Mouse (Mus musculus): Measurements from ENCODE around the gene Slc25a15.

Gene Slc25a15

DNA sequence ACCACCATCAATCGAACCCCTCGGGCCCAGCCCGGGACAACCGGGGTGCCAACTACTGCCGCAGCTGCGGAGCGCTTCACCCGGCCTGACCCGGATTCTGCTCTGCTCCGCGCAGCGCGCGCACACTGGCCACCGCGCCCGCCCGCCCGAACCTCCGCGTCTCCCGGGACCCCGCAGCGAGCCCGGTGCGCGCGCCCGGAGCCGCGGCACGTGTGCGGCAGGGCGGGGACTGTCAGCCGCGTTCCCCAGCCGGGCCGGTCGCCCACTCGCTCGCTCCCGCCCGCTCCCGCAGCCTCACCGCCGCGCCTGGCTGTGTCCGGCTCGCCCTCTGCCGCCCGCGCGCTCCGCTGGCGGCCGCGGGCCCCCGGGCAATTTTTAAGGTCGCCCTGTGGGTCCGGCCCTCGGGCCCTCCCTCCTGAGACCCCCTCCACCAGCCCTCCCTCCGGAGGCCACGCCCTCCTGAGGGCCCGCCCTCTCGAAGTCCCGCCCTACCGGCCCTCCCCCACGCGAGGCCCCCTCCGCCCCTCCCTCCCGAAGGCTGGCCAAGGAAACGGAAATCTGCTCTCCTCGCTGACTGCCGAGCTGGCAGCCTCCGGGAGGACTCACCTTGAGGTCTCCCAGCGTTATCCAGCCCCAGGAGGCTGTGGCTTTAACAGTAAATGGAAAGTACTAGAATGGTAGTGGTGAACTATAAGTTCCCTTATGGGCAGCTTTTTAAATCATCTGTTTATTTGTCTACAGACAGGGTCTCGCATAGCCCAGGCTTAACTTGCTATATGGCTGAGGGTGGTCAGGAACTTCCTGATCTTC, at the start of gene Slc25a15:
Slc25a15 (minus strand) TSS at position 456 of the 810 bp plus-strand sequence.
- DNase-seq: peak; percentile 93 to 96

DNA sequence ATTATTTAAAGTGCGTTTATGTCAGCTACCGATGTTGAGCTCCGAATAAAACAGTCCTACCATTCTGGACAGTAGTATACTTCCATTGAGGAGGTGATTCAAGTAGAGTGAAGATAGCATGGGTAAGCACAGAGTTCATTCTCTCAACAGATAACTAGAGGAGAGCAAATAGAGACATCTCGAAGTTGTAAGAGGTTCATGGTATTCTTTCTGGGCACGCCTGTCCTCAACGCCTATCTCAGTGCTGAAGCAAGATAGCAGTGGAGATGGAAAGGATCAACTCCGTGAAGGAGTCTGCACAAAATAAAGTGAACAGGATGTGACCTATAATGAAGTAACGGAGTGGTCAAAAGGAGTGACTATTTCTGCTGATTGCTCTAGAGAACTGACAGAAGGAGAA, 13.6 kb upstream of the Slc25a15 start:
- DNase-seq: no peak

DNA sequence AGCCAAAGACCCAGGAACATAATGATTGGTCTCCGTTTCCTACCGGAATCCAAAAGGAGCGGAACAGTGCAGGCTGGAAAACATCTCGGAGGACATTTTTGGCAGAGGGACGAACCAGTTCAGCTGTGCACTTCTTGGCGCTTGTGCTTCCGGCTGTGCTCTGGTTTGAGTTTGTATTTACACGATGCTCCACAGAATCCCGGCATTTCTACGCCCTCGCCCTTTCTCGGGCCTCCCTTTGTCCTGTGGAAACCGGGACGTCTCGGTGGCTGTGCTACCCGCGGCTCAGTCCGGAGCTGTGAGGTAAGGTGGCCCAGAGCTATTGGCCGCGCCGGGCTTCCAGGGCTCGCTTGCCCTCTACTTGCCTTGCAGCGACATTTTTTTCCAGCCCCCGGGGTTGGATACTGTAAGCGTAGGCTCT, 12.9 kb upstream of the Slc25a15 start, which contains the start of gene Mrps31:
Mrps31 (plus strand) TSS at position 80 of the 421 bp plus-strand sequence.
- DNase-seq: peak; percentile 80 to 86

DNA sequence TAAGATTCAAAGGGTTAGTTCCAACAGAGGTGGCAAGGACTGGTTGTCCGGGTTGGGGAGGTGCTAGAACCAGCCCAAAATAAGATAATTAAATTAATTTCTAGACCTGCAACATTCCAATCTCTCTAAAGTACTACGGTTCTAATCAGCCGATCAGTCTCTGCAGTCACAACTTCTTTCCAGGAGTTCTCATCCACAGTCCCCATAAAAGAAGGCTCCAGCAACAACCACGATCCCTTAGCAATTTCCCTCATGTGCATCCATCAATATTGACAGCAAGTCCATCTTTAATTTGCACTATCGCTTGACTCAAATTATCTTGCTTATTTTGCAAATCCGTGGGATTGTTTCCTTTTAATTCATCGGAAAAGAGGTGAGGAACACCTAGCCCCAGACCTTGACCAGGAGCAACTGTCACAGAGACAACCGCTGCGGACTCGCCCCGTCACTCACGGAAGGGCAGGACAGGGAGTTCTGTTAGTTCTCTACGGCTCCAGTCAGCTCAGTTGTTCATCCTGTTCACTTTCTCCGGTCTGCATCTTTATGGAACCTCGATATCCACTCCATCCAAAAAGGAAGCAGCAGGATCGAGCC, 12.4 kb upstream of the Slc25a15 start:
- DNase-seq: no peak

DNA sequence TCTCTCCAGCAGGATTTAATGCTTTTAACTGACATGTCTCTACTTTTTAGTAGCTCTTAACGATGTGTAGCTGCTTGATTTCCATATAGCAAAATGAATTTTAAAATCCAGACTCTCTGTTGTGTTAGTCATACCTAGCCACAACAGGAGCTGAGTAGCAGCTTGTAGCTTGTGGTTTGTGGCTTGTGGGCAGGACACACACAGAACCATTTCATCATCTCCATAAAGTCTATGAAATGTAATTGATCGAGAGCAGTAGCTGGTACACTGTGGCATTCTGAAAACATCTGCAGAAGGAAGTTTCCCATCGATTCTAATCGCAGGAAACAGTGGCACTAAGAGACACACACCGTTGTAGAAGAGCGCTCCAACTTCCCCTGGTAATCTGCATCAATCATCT, 7.3 kb upstream of the Slc25a15 start:
- DNase-seq: no peak

DNA sequence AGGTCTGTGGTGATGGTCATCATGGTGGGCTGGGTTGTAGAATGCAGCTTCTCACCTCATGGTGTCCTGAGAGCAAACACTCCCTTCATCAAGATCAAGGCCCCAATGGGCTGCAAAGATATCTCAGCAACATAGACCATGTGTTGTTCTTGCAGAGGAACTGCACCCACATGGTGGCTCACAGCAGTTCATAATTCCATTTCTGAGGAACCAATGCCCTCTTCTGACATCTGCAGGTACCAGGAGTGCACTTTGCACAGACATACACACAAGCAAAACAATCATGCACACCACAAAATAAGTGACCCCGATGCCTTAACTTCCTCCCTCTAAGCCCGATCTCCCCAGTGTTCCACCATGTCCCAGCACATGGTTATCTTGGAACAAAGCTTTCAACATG, 4.8 kb upstream of the Slc25a15 start:
- DNase-seq: no peak

DNA sequence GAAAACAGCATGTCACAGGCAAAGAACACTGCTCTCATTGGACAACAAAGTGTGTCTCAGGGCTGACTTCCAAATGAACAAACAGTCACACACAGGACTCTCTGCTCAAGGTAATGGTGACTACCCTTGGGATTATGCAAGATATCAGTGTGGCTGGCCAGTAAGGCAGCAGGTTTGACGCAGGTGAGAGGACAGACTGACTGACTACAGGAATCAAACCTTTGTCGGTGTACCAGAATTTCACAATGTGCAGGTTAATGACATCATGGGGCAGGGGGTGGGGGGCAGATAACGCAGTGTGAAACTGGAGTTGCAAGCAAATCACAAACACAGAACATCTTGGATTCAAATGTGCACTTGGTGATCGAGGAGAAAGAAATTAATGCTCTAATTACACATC, 2.2 kb upstream of the Slc25a15 start:
- DNase-seq: no peak

DNA sequence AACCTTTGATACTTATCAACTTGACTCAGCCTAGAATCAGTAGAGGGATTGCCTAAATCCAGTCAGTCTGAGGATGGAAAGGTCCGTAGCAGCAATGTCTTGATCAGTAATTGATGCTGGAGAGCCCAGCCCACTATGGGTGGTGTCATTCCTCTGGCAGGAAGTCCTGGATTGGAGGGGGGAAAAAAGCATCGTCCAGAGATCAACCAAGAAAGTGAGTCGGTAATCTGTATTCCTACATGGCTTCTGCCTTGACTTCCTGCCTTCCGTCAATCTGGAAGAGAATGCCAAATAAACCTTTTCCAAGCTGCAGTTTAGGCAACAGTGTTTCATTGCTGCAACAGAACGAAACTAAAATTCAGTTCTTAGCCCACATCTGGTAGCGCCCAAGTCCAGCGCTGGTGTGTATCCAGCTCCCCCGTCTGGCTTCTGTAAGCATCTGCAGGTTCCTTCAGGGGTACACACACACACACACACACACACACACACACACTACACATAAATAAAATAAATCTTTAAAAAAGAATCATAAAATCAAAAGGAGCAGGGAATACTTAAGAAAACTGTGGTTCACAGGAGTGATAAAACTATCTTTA, 986 bp upstream of the Slc25a15 start:
- DNase-seq: no peak

DNA sequence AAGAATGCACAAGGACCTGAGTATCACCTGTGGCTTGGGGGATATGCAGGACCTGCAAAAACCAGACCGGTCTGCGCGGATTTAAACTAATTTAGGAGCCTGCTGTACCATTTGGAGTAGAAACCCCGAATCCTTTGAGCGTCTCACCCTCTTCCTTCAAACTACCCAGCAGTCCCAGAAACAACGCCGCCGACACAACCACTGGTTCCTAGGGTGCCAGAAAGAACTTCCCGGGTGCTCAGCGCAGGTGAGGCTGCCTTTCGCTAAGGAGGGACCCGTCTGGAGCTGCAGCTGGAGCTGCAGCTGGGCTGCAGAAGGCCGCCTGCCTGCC, 621 bp downstream of the Slc25a15 start:
- no peak for DNase-seq

DNA sequence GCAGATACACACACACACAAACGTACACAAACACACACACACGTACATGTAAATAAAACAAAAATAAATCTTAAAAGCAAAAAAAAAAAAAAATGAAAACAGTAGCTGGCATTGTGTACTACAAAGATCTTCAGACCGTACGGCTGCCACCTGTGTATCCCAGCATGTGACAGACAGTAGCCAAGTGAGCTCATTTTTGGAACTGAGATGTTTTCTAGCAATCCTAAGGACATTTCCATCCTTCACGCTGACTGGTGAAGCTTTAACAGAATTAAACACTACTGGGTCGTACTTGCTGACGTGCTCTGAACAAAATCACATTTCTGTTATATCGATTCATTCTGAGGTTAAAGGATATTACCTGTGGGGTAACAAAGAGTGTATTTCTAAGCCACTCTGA, 3.1 kb downstream of the Slc25a15 start:
- DNase-seq: no peak

DNA sequence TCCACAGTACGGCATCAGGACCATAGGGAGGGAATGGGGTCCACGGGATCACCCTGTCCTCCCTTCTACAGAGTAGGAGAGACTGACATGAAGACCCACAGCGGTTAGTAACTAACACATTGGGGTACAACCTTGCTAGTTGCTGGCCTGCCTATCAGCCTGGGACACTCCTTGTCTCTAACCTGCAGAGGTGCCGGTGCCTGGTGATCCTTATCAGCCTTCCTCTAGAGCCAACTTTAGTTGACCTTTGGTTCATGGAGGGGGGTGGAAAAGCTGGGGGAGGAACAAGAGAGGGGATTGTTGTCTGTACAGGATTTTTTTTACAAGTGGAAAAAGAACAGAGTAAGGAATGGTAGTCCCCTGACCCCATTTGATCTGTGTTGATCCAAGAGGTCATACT, 3.9 kb downstream of the Slc25a15 start:
- no peak for DNase-seq

DNA sequence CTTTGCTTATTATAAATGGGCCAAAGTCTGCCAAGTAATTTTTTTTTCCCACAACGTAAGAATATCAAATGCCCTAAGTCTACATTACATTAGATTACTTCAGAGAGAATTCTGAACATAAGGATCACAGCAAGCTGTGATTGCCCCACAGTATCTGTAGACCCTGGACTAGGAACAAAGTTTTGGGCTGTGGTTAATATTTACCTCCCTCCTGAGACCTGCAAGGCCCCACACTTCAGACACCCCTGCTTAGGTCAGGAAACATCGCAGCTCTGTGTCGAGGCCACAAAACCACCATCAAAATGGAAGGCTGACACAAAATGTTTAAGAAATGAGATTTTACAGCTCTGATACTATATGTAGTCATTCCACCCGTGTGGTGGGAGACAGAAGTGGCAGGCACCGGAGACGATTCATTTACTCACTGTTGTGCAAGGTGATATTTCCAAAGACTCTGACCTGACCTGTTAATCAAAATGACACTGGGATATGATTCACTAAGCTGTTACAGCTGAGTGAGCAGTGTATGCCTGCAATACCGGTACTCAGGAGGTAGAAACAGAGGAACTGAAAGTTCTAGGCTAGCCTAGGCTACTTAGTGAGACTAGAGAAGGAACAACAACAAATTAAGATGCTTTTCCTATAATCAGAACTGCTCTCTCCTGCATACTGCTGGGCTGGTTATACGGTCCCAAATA, 7.5 kb downstream of the Slc25a15 start:
- peak in 1 of 2 experiments; percentile 28 for DNase-seq

DNA sequence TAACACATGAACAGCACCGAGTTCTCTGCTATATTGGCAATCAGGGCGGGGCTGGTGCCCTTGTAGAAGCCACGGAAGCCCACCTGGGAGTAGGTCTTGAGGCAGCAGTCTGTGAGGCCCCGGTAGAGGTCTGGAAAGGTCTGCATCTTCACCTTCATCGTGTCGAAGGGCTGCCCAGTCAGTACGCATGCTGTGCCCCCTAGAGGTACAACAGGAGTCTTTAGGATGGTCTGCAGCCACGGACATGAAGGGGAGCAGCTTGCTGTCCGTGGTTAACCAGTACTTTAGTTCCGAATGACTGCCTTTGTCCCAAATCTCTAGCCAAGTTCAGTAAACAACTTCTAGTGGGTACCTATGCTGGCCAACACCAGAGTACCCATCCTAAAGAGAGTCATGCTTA, 8.5 kb downstream of the Slc25a15 start:
- DNase-seq: peak in 1 of 2 experiments; percentile 16

DNA sequence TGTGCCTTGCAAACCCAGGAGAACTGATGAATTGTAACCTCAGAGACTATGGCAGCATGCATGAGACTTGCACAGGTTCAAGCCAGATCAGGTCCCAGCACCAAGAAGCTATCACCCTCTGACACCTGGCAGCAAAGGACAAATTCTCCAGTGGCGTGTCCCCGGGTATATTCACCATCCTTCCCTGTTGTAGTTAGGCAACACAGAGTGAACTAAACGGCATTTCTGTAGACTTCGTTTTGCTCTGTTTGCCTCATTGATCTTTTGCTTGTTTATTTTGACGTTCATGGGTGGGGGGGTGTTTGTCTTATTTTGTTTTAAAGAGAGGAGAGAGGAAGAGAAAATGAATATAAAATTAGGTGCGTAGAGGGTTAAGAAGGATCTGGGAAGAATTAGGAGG, 13.2 kb downstream of the Slc25a15 start:
- no peak for DNase-seq

DNA sequence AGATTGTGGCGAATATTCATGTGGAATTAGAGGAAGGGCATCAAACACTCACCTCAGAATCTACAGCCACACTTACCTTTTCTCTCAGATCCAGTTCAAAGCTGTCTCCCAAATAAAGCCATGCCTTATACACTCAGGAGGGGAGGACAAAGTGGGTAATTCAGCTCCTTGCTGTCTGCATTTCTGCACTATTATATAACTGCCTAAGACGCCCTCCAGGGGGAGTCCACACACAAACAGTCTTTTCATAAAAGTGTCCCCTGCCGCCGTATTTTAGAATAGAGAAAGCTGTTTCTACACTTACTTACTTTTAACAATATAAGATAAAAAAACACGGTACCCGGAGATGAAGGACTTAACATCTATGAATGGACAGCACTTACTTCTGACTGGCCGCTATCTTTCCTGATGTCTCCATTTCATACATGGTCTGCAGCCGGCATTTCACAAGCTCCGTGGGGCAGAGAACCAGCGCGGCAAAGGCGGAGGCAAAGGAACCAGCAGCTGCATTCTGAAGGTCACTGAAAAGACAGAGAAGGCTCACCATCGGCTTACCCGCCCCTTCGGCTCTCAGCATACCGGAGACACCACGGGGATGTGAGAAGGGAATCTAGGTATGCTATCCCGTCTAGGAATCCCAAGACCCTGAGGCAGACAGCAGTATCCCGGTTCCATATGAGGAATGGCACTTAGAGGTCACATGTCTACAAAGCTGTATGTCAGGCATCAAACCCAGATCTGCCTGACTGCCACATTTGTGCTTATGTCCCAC, 15.4 kb downstream of the Slc25a15 start:
- DNase-seq: no peak

DNA sequence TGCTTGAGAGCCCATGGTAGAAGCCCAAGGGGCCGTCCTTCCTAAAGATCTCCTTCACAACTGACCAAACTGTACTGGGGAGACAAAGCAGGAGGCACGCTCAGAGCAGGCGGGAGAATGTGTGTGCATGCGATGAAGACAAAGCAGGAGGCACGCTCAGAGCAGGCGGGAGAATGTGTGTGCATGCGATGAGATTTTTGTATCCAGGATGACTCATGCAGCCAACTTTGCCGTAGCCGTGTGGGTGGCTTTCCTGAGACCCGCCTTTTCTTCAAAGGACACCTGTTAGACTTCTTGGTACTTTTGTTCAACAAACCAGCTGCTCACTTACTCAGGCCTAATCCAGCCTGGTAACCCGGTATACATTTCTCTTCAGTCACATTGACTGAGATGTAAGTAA, 17.5 kb downstream of the Slc25a15 start:
- no peak for DNase-seq

DNA sequence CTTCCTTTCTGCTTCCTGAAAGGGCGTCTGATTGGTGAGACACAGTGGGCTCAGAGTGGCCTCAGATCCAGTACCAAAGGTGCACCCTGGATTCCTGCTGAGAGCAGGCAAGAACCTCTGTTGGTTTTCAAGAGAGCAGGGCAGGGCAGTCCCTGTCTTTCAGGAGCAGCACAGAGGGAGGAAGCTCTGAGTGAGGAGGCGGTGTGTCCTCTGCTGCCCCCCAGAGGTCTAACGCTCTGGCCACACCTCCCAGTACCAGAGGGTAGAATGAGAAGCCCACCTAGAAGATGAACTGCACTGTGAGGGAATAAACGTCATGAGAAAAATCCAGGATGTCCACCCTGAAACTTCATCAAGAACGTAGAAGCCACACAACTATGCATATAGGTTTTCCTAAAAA, 21.5 kb downstream of the Slc25a15 start:
- DNase-seq: peak; percentile 71 to 74

DNA sequence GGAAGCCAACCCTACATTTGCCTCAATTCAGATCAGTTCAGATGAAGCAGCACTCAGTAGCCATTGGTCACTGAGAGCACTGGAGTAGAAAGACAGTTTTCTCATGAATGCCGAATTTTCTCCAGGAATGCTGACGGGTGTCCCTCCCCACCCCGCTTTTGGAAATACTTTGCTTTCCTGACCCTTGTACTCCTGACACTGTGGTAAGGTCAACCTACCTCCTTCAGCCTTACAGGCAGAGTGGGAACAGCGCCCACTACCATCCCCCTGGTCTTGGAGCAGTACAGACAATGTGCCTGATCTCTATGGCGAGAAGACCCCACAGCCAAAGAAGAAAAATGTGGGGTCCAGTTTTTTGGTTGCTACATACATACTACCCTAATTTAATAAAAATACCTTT, 22.1 kb downstream of the Slc25a15 start:
- DNase-seq: no peak

DNA sequence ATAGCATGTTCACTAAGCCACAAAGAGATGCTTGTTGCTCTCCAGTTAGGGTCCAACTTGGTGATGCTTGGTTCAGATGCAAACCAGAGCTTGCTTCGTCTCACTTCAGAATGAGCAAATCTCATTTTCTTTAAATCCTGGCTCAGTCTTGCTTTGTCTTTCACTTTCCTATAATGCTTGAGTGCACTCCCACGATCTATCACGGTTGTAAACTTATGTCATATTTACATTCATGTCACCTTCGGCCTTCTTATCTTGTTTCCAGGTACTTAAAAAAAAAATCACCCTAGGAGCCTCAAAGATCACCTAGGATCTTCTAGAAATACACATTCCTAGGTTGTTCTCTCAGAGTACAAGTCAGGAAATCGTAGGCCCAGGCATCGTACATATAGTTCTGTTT, 38.5 kb downstream of the Slc25a15 start:
- no peak for DNase-seq

DNA sequence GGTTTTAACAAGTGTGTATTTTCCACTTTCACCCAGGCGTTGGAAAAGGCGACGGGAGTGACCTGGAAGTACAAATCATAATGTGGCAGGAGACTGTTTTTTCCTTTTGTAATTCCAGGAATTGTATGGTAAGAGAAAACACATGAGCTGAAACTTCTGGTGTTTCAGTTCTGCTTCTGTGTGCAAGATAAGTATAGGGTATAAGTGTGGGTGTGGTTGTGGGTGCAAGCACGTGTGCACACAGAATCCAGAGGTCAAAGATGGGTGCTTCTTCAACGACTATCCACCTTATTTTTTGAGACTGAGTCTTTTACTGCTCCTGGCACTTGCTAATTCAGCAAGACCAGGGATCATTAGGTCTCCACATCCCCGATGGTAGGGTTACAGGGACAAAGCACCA, 39.0 kb downstream of the Slc25a15 start:
- no peak for DNase-seq

DNA sequence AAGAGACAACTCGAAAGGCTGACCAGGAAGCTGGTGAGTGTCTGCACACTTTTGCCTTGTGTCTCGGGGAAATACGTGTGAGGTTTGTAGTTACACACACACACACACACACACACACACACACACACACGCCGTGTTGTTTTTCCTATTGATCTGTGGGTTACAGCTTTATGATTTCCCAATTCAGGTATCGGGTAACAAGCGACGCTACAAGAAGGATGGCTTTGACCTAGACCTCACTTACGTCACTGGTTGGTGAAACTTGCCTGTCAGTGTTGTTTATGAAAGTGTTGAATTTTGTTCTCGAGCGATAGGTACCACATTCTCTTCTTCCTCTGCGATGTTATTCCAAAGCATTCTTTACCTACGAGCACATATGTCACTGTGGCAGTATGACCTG, 63.0 kb downstream of the Slc25a15 start:
- no peak for DNase-seq

Data from kidney, postnatal 4 days (tissue).